Mouse (Mus musculus) kidney, adult 9 months (tissue): Measurements from ENCODE around the gene Fyb.
A peak's percentile ranks its signal among the peaks of the same experiment; 100 is the strongest.

ENCODE experiments used
- DNase-seq: peaks from one replicate; pipeline ENCODE4 v3.0.0; 2022

Gene Fyb

GRCm38 (mm10) chr15:6666072-6666471 lies 143.4 kb downstream of the Fyb start:
- DNase-seq = no peak

DNA sequence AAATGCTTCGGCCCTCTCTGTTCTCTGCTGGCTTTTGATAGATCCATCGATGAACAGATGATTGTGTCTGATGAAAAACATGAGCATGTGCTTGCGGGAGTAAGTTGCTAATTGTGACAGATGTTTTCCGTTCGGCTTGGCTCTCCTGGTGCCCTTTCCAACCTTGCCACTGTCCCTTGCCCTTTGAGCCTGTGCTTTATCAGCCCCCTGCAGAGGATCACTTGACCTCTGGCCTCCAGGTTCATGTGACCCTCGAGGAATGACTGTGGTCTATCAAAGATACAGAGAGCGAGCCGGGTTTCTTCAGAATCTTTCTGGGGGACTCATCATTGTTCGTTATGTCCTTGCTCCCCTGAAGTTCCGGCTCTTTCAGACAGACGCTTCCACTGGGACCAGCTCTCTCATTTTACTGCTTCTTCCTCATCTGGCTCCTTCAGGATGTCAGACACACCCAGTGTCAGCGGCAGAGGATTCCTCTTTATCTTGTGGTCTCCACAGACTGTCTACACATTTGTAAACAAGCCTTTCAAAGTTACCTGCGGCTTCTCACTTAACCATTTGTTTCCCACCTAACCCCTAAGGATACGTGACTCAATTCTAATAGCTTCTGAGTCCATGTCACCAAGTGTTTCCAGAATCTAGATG lies 146.3 kb downstream of the Fyb start:
- DNase-seq = no peak

- DNase-seq = no peak
Observed at GRCm38 (mm10) chr15:6678479-6678878, 155.8 kb downstream of the Fyb start.

DNA sequence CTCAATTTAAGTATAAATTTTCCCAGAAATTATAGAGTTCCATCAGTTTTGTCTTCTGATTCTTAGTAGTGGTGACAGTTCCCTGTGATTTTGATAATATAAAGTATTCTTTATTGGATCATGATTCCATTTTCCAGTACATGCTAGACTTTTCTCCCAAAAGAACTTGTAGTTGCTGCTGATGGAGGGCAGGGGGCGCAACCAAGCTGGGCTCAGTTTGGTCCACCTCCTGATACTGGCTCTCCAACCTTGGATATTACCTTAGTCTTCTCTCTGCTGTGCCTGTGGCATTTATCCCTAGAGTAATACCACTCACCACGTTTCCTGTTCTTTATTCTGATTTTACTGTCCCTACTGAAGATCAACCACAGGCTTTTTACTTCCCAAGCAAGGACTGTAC lies 179.5 kb downstream of the Fyb start:
- peak; percentile 34 for DNase-seq

GRCm38 (mm10) chr15:6705351-6705901 lies 182.8 kb downstream of the Fyb start:
- no peak for DNase-seq

DNA sequence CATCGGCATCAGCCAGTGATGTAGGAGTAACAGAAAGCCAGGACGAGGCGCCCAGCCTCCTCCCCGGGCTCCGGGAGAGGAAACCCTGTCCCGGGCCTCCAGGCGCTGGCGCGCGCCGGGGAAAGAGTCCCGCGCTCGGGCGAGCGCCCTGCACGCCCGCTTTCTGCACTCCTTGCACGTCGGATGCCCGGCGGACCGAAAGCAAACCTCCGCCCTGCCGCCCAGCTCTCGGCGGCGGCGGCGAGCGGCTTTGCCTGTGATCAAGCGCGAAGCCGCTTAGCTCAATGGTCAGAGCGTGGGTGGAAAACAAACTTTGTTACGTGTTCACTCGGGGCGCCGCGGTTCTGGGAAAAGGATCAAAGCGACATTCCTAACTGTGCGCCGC lies 184.9 kb downstream of the Fyb start:
- DNase-seq = peak; percentile 69

GRCm38 (mm10) chr15:6707936-6708525 lies 185.4 kb downstream of the Fyb start, which contains the start of gene Rictor:
Gene Rictor (plus strand): TSS chr15:6708379.
- peak; percentile 75 for DNase-seq

DNA sequence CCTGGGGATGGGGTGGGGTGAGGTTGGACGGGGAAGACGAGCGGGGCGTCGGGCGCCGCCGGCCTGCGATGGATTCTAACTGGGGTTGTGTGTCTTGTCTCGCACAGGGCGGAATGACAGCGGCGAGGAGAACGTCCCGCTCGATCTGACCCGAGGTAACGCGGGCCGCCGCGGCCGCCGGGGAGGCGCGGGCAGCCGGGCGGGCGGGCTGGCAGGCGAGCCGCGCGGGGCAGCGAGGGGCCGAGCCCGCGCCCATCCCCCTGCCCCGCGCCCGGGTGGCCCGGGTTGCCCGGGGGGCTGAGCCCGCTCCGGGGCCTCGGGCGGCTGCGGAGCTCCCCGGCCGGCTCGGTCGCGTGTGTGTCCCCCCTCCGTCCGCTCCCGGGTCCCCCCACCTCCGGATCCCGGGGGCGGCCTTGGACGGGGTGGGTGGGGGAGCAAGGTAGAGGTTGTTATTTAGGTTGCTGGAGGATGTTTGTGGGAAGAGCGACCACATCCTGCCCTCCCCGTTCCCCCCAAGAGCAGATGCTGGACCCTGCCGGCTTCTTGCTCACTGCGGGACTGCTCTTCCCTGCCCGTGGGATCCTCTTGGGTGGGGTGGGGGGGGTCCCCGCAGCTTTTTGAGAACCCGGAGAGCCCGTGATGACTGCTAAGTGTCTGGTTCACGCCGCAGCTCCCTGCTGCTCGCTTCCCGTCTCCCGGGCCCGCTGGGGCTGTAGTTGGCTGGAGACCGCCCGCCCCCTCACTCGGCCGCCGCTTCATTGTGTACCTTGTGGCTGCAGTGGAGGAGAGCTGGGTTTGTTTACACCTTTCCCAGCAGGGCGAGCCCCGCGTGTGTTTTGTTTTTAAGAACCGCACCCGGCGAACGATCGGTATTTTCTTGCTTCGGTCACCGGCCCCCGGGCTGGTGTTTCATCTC lies 186.1 kb downstream of the Fyb start:
- DNase-seq = no peak

DNA sequence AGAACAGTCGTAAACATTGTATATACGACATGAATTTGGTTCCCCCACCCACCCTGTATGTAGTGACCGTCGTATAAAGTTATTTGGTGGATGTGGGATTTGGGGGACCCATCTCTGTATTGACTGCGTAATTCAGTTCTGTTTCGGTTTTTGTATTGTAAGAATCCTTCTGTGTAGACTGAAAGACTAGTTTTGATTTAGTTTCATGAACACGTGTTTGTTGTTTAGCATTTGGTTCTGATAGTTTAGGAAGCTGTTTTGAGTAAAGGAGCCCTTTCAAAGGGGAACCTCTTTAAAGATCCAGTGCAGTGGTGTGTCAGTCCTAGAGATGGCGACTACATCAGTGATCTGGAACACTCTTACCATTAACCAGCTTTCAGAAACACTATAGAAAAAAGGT lies 187.0 kb downstream of the Fyb start:
- DNase-seq = no peak

GRCm38 (mm10) chr15:6710341-6710740 lies 187.7 kb downstream of the Fyb start:
- no peak for DNase-seq

DNA sequence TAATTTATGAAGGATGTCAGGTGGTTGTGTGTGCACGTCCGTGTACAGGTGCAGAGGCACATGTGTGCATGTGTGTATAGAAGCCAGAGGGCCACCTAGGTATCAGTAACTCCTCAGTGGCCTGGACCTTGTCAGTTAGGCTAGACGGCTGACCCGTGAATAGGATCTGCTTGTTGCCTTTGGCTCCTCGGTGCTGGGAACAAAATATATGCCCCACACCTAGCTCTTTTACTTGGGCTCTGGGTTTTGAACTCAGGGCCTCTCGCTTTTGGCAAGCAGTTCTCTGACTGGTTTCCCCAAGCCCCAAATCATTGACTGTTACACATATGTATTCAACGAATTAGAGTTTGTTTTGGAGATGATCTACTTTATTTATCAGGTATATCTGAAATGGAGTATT lies 188.6 kb downstream of the Fyb start:
- DNase-seq = no peak
